Mouse (Mus musculus): ENCODE data around the gene Emx1. TPM values are rescaled to one million over a fixed set of nuclear protein-coding genes. Genes with fewer than 3 reads are reported as not detected.

Gene Emx1
- total RNA-seq, 2 experiments from 2014 or later: not detected

Other genes starting within 250 kb of the Emx1 start
- 0.84 and 1.4 TPM in 2 replicates for gene Exoc6b, start 117.9 kb upstream of the Emx1 start, total RNA-seq (2015; ENCODE audit: low replicate concordance)
- gene Exoc6b, start 117.9 kb upstream of the Emx1 start, total RNA-seq (2017; ENCODE audit: low replicate concordance): 0.83 and 4.0 TPM in 2 replicates
- gene Spr, start 49.7 kb upstream of the Emx1 start, total RNA-seq (2015; ENCODE audit: low replicate concordance): 1.1 and 1.3 TPM in 2 replicates
- 0.77 and 2.6 TPM in 2 replicates for gene Spr, start 49.7 kb upstream of the Emx1 start, total RNA-seq (2017; ENCODE audit: low replicate concordance)
- 0.72 and 0.84 TPM in 2 replicates for gene Sfxn5, start 146.0 kb downstream of the Emx1 start, total RNA-seq (2015; ENCODE audit: low replicate concordance)
- gene Sfxn5, start 146.0 kb downstream of the Emx1 start, total RNA-seq (2017; ENCODE audit: low replicate concordance): 1.2 and 1.7 TPM in 2 replicates
- gene Rab11fip5, start 187.2 kb downstream of the Emx1 start, total RNA-seq (2015; ENCODE audit: low replicate concordance): 0.36 and 0.84 TPM in 2 replicates
- gene Rab11fip5, start 187.2 kb downstream of the Emx1 start, total RNA-seq (2017; ENCODE audit: low replicate concordance): 3.6 TPM in 1 of 2 replicates, not detected in the other
- gene Noto, start 236.4 kb downstream of the Emx1 start, total RNA-seq (2015; ENCODE audit: low replicate concordance): not detected in 2 replicates
- gene Noto, start 236.4 kb downstream of the Emx1 start, total RNA-seq (2017; ENCODE audit: low replicate concordance): not detected in 2 replicates
- 2.5 and 6.7 TPM in 2 replicates for gene Smyd5, start 244.6 kb downstream of the Emx1 start, total RNA-seq (2015; ENCODE audit: low replicate concordance)
- 2.4 and 6.2 TPM in 2 replicates for gene Smyd5, start 244.6 kb downstream of the Emx1 start, total RNA-seq (2017; ENCODE audit: low replicate concordance)